Mouse (Mus musculus): ENCODE results near the gene Vamp2. TPM values are rescaled to one million over a fixed set of nuclear protein-coding genes. Genes with fewer than 3 reads are reported as not detected.

The Vamp2 gene
- polyA plus RNA-seq, 1 experiment from 2014 or later, result 94.7 TPM

DNA sequence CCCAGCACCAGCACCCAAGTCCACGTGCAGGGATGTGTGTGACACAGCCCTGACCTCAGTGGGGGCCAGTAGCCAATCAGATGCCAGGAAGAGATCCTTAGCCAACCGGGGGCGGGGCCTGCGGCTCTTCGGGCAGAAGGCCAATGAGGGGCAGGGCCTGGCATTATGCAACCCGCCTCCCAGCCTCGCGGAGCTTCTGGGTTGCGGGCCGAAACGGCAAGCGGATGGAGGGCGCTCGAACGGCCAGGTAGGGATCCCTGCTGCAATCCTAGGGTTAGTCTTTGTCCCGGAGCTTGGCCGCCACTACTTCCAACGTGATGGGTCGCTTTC lies 10.4 kb downstream of the Vamp2 start:
- Histone ChIP-seq H3K36me3 (ENCODE audit: control insufficient read depth, insufficient read depth, low read length) (peaks cover 15% of the 10 kb centered on the region), H3K27ac (ENCODE audit: low read depth, low read length) (peak overlapping the region; percentile 96), H3K9ac (ENCODE audit: low read depth, low read length) (peak overlapping the region; percentile 69), H3K4me3 (ENCODE audit: low read depth, low read length) (peak overlapping the region; percentile 58), H3K4me1 (ENCODE audit: control insufficient read depth, insufficient read depth, low read length) (peaks cover 48% of the 10 kb centered on the region), H3K27me3 (ENCODE audit: control insufficient read depth, insufficient read depth, low read length) (no peaks in the 10 kb centered on the region), H3K4me2 (peak overlapping the region; percentile 94), H3K9me3 (replicated peaks; ENCODE audit: control insufficient read depth, low read length) (no peaks in the 10 kb centered on the region)
- WGBS (ENCODE audit: insufficient replicate concordance), result under 1% methylated on average over 19 of the region's 19 CpGs
- peak; percentile 55 for ATAC-seq (replicated peaks; ENCODE audit: insufficient number of reproducible peaks, low FRiP score, low TSS enrichment)

DNA sequence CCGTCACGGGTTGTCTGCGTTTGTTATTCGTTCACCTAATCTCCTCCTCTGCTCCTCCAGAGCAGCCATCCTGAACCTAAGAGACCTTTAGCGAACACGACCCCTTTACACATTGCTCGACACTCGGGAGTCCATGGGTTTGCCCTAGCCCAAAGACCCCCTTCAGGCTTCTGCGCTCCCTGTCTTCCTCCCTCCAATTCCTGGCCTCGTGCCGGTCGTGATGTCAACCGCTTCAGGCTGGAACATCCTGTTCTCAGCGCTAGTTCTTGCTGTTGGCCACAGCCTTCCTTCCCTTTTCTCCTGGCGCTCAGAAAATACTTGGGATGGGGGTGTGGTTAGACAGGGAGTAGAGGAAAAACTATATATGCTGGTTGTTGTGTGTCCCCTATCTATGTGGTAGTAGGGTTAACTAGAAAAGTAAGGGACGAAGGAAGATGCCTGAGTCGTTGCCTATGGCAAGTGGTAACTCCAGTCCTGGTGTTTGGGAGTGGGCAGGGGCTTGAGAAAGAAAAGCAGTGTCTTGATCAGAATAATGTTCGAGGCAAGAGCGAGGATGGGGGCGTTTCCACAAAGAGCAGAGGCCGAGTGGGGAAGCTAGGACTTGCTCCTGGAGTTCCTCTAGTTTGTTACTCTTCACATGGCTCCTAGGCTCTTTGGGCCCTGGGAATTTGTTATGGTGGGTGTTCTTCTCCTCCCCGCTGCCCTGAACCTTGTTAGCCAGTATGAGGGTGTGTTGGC lies 11.1 kb downstream of the Vamp2 start:
- peak overlapping the region; percentile 96 for H3K27ac ChIP-seq (ENCODE audit: low read depth, low read length)
- H3K4me1 ChIP-seq (ENCODE audit: control insufficient read depth, insufficient read depth, low read length), result peaks cover 48% of the 10 kb centered on the region
- H3K4me2 ChIP-seq, result peak overlapping the region; percentile 94
- H3K4me3 ChIP-seq (ENCODE audit: low read depth, low read length), result peak overlapping the region; percentile 58
- no peaks in the 10 kb centered on the region for H3K27me3 ChIP-seq (ENCODE audit: control insufficient read depth, insufficient read depth, low read length)
- H3K9ac ChIP-seq (ENCODE audit: low read depth, low read length), result peak overlapping the region; percentile 69
- peaks cover 21% of the 10 kb centered on the region for H3K36me3 ChIP-seq (ENCODE audit: control insufficient read depth, insufficient read depth, low read length)
- no peak for ATAC-seq (replicated peaks; ENCODE audit: insufficient number of reproducible peaks, low FRiP score, low TSS enrichment)
- no peaks in the 10 kb centered on the region for H3K9me3 ChIP-seq (replicated peaks; ENCODE audit: control insufficient read depth, low read length)
- under 1% methylated on average over 22 of the region's 22 CpGs for WGBS (ENCODE audit: insufficient replicate concordance)

DNA sequence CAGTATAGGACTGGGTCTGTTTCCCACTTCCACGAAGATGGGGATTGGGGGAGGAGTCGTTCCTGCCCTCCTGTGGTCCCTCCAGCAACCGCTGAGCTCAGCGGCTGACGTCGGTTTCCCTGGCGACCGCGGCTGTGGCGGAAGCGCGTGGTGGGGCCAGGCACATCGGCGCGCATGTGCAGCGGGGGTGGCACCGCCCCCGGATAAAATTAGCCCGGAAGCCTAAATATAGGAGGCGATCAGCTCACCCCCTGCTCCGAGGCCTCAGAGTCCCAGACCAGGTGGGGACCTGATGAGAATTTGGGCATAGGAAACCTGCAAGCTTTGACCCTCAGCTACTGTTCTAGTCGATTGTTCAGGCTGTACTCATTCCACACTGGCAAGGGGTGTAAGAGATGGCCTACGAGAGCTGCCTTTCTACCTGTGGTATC lies 11.6 kb downstream of the Vamp2 start:
- ATAC-seq (replicated peaks; ENCODE audit: insufficient number of reproducible peaks, low FRiP score, low TSS enrichment), result 0 out of 2 replicates have a peak, but pooled peaks have one; percentile 2
- Histone ChIP-seq H3K4me1 (ENCODE audit: control insufficient read depth, insufficient read depth, low read length) (peaks cover 48% of the 10 kb centered on the region), H3K4me3 (ENCODE audit: low read depth, low read length) (peak overlapping the region; percentile 58), H3K4me2 (peak overlapping the region; percentile 94), H3K36me3 (ENCODE audit: control insufficient read depth, insufficient read depth, low read length) (peaks cover 24% of the 10 kb centered on the region), H3K27ac (ENCODE audit: low read depth, low read length) (peak overlapping the region; percentile 96), H3K27me3 (ENCODE audit: control insufficient read depth, insufficient read depth, low read length) (no peaks in the 10 kb centered on the region), H3K9ac (ENCODE audit: low read depth, low read length) (peak overlapping the region; percentile 69), H3K9me3 (replicated peaks; ENCODE audit: control insufficient read depth, low read length) (no peaks in the 10 kb centered on the region)
- WGBS (ENCODE audit: insufficient replicate concordance), result 1% methylated on average over 23 of the region's 23 CpGs

- Histone ChIP-seq H3K27me3 (ENCODE audit: control insufficient read depth, insufficient read depth, low read length) (no peaks in the 10 kb centered on the region), H3K36me3 (ENCODE audit: control insufficient read depth, insufficient read depth, low read length) (peaks cover 28% of the 10 kb centered on the region), H3K4me2 (peak overlapping the region; percentile 94), H3K4me3 (ENCODE audit: low read depth, low read length) (no peak overlapping the region), H3K9me3 (replicated peaks; ENCODE audit: control insufficient read depth, low read length) (no peaks in the 10 kb centered on the region), H3K4me1 (ENCODE audit: control insufficient read depth, insufficient read depth, low read length) (peaks cover 48% of the 10 kb centered on the region), H3K27ac (ENCODE audit: low read depth, low read length) (peak overlapping the region; percentile 96), H3K9ac (ENCODE audit: low read depth, low read length) (0 out of 2 replicates have a peak overlapping the region, but pooled peaks have one; percentile 36)
- WGBS (ENCODE audit: insufficient replicate concordance), result 88% methylated on average over 20 of the region's 20 CpGs
- ATAC-seq (replicated peaks; ENCODE audit: insufficient number of reproducible peaks, low FRiP score, low TSS enrichment), result no peak
Observed at GRCm38 (mm10) chr11:69100639-69101360, 12.5 kb downstream of the Vamp2 start.

DNA sequence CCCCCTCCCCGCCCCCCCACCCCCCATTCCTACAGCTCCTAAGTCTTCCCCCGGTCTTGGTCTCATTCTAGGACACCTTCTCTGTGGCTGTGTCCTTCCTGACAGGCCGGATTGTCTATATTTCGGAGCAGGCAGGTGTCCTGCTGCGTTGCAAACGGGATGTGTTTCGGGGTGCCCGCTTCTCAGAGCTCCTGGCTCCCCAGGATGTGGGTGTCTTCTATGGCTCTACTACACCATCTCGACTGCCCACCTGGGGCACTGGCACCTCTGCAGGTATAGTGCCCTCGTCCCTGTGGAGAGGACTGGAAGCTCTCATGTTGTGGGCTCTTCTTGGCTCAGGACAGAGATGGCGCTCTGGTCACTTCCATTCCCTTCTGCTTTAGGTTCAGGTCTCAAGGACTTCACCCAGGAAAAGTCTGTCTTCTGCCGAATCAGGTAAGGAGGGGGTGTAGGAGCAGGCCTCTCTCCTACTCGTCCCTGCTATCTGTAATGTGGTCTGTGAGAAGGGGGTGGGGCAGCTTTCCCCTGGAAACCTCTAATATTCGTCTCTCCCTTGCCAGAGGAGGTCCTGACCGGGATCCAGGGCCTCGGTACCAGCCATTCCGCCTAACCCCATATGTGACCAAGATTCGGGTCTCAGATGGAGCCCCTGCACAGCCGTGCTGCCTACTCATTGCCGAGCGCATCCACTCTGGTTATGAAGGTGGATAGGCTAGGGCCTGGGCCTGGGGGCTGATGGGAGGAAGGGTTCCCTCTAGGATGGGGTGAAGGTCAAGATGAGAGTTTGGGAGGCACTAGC lies 13.5 kb downstream of the Vamp2 start:
- Histone ChIP-seq H3K36me3 (ENCODE audit: control insufficient read depth, insufficient read depth, low read length) (peaks cover 33% of the 10 kb centered on the region), H3K9ac (ENCODE audit: low read depth, low read length) (no peak overlapping the region), H3K4me2 (no peak overlapping the region), H3K27me3 (ENCODE audit: control insufficient read depth, insufficient read depth, low read length) (no peaks in the 10 kb centered on the region), H3K4me1 (ENCODE audit: control insufficient read depth, insufficient read depth, low read length) (peaks cover 38% of the 10 kb centered on the region), H3K4me3 (ENCODE audit: low read depth, low read length) (no peak overlapping the region), H3K27ac (ENCODE audit: low read depth, low read length) (no peak overlapping the region), H3K9me3 (replicated peaks; ENCODE audit: control insufficient read depth, low read length) (no peaks in the 10 kb centered on the region)
- WGBS (ENCODE audit: insufficient replicate concordance), result 88% methylated on average over 20 of the region's 21 CpGs
- ATAC-seq (replicated peaks; ENCODE audit: insufficient number of reproducible peaks, low FRiP score, low TSS enrichment), result no peak

- H3K36me3 ChIP-seq (ENCODE audit: control insufficient read depth, insufficient read depth, low read length), result peaks cover 38% of the 10 kb centered on the region
- H3K4me3 ChIP-seq (ENCODE audit: low read depth, low read length), result no peak overlapping the region
- peaks cover 34% of the 10 kb centered on the region for H3K4me1 ChIP-seq (ENCODE audit: control insufficient read depth, insufficient read depth, low read length)
- no peak overlapping the region for H3K4me2 ChIP-seq
- no peak overlapping the region for H3K9ac ChIP-seq (ENCODE audit: low read depth, low read length)
- H3K27ac ChIP-seq (ENCODE audit: low read depth, low read length), result no peak overlapping the region
- 90% methylated on average over 7 of the region's 7 CpGs for WGBS (ENCODE audit: insufficient replicate concordance)
- no peaks in the 10 kb centered on the region for H3K9me3 ChIP-seq (replicated peaks; ENCODE audit: control insufficient read depth, low read length)
- H3K27me3 ChIP-seq (ENCODE audit: control insufficient read depth, insufficient read depth, low read length), result no peaks in the 10 kb centered on the region
- ATAC-seq (replicated peaks; ENCODE audit: insufficient number of reproducible peaks, low FRiP score, low TSS enrichment), result no peak
Observed at GRCm38 (mm10) chr11:69102403-69102725, 14.1 kb downstream of the Vamp2 start.

DNA sequence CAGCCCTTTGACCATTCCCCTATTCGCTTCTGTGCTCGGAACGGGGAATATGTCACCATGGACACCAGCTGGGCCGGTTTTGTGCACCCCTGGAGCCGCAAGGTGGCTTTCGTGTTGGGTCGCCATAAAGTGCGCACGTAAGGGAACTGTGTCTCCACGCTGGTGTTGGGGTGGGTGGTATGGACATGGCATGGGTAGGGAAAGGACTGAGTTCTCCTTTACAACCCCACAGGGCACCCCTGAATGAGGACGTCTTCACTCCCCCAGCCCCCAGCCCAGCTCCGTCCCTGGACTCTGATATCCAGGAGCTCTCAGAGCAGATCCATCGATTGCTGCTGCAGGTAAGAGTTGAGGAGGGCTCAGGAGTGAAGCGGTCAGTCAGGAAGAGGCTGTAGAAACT lies 14.8 kb downstream of the Vamp2 start:
- Histone ChIP-seq H3K27ac (ENCODE audit: low read depth, low read length) (no peak overlapping the region), H3K4me2 (no peak overlapping the region), H3K9me3 (replicated peaks; ENCODE audit: control insufficient read depth, low read length) (no peaks in the 10 kb centered on the region), H3K27me3 (ENCODE audit: control insufficient read depth, insufficient read depth, low read length) (no peaks in the 10 kb centered on the region), H3K36me3 (ENCODE audit: control insufficient read depth, insufficient read depth, low read length) (peaks cover 40% of the 10 kb centered on the region), H3K9ac (ENCODE audit: low read depth, low read length) (no peak overlapping the region), H3K4me1 (ENCODE audit: control insufficient read depth, insufficient read depth, low read length) (peaks cover 27% of the 10 kb centered on the region), H3K4me3 (ENCODE audit: low read depth, low read length) (no peak overlapping the region)
- no peak for ATAC-seq (replicated peaks; ENCODE audit: insufficient number of reproducible peaks, low FRiP score, low TSS enrichment)
- WGBS (ENCODE audit: insufficient replicate concordance), result 91% methylated on average over 14 of the region's 14 CpGs

- WGBS (ENCODE audit: insufficient replicate concordance), result 87% methylated on average over 15 of the region's 15 CpGs
- Histone ChIP-seq H3K4me2 (no peak overlapping the region), H3K27ac (ENCODE audit: low read depth, low read length) (no peak overlapping the region), H3K36me3 (ENCODE audit: control insufficient read depth, insufficient read depth, low read length) (peaks cover 43% of the 10 kb centered on the region), H3K9me3 (replicated peaks; ENCODE audit: control insufficient read depth, low read length) (no peaks in the 10 kb centered on the region), H3K27me3 (ENCODE audit: control insufficient read depth, insufficient read depth, low read length) (no peaks in the 10 kb centered on the region), H3K4me3 (ENCODE audit: low read depth, low read length) (0 out of 2 replicates have a peak overlapping the region, but pooled peaks have one; percentile 1), H3K9ac (ENCODE audit: low read depth, low read length) (no peak overlapping the region), H3K4me1 (ENCODE audit: control insufficient read depth, insufficient read depth, low read length) (peaks cover 20% of the 10 kb centered on the region)
- no peak for ATAC-seq (replicated peaks; ENCODE audit: insufficient number of reproducible peaks, low FRiP score, low TSS enrichment)
Observed at GRCm38 (mm10) chr11:69103531-69104435, 15.5 kb downstream of the Vamp2 start.

Data from heart, embryonic 11.5 days (tissue).